Mouse (Mus musculus) B cell, adult 2 months (primary cell): Measurements from ENCODE around the gene Gm49325.

Experiments used
- DNase-seq, 2 experiments: peaks; one replicate each; pipeline ENCODE4 v3.0.0; 2022

Gene Gm49325

DNA sequence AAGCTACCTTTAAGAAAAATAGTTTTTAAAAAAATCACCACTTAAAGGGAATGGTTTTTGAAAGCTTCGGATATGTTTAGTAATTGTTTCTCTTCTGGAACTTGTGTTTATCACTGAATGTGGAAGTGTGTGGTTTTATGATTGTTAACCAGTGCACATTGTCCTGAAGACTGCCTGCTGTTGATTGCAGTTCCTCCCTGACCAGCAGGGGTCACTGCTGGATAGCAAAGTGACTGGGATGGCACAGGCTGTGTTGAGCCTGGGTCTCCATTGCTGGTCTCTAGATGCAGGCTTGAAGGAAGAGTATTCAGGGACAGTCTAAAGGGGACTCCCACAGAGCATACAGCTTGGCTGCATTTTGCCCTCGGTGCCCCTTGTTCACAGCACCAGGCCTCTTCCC lies 21.5 kb downstream of the Gm49325 start:
- DNase-seq = peak; percentile 89 to 90

DNA sequence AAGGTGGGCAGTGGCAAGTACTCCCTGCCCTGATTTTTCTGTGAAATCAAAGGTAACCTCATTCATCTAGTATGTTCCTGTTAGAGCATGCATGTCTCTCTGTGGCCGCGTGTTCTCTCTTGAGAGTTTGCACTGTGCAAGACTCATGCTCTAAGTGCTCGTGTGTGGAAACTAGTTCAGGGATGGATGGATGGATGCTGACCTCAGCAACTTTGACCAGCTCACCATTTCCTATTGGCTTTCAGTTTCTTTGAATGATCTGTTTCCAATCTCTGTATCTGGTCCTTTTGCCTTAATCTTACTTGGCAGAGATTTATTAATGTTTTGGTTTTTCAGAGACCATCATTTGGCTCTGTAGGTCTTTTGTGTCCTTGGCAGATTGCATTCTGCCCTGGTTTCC lies 23.2 kb downstream of the Gm49325 start:
- DNase-seq = no peak

DNA sequence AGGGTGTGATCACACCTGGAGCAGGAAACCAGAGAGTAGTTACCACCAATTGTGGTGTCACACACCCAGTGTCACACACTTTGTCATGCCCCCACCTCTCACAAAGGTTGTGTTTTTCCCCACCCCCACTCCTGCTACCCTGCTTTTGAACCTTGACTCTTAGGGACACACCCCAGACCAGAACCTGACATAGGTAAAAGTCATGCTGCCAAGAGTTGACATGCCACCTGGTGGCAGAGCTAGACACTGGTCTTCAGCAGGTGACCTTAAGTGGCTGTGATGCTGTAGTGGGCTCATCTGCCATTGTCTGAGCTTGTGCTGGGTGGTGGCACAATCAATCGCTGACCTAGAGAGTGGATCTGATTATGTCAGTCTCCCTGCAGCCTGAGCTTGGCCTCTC lies 24.0 kb downstream of the Gm49325 start:
- DNase-seq = peak; percentile 31 to 36

DNA sequence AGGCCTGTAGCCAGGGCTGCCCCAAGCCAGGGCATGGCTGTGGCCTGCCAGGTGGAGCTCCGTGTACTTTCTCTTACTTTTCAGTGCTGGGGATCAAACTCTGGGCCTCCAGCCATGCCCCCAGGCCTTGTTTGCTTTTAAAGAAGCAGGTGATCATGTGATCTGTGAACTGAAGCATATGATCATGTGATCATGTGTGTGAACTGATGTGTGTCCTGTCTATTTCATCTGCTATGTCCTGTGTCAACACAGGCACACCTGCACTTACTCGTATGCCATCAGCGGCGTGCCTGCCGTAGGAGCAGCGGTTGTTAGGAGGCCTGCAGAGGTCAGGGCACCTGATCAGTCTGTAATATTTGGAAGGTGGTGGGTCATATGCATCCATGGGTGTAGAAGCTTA lies 28.0 kb downstream of the Gm49325 start:
- DNase-seq = peak; percentile 53 to 64

DNA sequence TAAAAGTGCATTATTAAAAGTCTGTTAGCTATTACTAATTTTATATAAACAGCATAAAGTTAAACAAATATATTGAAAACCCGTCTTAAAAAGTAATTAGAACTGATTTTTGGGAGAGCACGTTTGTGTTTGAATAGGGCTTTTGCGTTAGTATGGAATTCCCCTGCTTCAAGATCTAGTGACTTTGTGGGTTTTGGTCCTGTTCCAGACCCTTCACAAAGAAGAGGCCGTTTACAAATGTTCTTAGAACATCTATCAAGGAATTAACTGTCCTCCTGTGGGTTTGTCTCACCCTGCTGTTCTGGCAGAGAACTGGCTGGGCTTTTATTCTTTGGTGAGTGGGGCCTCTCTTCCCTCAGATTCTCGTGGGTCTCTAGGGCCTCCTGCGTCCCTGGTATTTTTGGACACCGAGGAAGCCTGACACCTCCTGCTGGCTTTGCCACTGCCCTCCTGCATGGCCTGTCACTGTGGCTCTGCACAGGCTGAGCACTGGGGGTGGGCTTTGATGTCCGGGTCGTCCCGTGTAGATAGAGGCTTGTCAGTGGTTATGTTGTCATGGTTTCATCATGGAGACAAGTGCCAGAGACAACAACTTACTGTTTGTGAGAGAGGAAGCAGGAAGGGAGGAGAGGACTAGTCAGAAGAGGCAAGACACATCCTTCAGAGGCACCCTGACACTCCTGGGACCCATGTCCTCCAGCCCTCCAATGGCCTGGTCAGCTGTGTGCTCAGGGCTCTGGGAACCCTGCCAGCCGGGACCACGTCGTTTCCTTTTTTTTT lies 28.6 kb downstream of the Gm49325 start:
- peak; percentile 20 to 21 for DNase-seq

DNA sequence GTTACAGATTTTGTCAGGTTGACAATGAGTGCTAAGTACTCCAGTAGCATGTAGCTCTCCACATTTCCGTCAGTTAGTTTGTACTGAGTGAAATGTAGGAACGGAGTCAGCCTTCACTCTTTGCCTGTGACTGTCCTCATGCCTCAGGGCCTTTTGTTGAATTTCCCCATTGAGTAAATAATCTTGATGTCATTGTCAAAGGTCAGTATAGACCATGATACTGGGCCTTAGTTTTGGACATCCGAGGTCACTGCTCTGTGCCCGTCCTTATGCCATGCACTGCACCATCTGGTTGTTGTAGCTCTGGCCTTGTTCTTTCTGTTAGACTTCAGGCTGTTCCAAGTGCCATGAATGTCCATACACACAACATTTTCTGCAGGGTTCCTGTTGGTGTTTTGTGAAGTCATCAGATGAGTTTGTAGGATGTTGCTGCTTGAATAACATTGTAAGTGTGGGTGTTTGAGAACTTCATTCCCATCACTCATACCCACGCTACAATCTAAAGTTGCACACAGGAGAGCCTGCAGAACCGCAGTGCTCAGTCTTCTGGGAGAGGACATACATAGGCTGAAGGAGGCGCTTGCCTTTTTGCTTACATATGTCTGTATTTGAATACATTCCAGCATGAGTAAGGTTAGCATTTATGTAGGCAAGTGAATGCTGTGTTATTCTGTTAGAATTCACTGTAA lies 30.4 kb downstream of the Gm49325 start:
- no peak for DNase-seq

DNA sequence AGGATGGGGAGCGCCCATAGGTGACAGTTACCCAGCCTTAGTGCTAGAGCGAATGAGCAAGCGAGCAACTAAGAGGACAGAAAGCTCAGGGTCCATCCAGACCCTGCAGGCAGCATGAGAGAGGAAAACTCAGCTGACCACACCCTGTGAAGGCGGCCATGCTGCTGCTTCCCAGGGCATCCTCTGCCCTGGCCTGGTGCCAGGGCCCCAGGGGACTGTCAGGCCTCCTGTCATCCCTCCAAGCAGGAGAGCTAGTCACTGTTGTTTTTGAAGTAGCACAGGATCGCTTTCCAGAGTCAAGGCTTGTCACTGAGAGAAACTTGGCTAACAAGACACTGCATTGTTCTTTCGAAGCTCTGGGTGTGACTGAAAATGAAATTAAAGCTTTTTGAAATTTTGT lies 33.0 kb downstream of the Gm49325 start:
- no peak for DNase-seq

DNA sequence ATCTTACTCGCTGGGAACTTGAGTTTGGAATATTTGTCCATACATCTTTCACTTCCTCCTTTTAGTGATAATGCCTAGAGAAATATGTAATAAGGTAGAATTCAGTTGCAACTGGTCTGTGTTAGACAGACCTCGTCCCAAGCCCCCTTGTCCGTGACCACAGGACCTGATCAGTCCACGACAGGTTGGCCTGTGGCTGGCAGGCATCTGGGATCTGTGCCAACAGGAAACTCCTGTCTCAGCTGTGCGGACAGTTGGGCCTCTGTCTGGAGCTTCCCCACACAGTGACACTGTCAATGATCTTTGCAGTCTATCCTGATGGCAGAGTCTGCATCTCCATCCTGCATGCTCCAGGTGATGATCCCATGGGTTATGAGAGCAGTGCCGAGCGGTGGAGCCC lies 37.2 kb downstream of the Gm49325 start:
- DNase-seq = no peak

DNA sequence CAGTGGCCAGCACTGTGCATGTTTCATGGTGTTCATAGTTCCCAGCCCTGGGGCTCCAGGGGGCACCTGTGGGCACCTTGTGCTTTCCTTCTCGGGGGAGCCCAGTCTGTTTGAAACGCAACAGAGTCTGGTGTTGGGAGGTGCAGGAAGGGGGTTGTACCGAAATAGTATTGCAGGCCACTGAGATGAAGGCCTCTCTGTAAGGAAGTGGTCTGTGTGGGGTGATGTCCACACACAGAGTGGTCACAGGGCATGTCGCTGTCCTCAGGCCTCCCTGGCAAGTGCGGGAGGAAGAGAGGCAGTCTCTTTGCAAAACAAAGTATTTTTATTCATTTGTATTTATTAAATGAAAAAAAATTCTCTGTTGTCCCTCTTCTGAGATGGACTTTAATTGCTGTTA lies 39.6 kb downstream of the Gm49325 start:
- no peak for DNase-seq

DNA sequence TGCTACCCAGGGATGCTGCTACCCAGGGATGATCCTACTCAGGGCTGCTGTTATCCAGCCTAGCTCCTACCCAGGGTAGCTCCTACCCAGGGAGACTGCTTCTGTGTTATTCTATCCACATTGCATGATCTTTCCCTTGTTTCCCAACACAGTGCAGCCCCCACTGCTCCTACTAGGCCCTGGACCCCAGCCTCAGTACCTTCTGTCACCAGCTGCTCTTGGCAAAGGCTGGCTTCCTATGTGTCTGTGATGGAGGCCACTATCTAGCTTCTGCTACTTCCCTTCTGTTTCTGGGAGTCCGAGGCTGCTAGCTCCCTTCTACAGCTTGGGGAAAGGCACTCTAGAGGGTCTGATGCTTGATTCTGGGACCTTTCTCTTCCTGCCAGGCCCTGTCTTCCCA lies 41.5 kb downstream of the Gm49325 start:
- DNase-seq = no peak

DNA sequence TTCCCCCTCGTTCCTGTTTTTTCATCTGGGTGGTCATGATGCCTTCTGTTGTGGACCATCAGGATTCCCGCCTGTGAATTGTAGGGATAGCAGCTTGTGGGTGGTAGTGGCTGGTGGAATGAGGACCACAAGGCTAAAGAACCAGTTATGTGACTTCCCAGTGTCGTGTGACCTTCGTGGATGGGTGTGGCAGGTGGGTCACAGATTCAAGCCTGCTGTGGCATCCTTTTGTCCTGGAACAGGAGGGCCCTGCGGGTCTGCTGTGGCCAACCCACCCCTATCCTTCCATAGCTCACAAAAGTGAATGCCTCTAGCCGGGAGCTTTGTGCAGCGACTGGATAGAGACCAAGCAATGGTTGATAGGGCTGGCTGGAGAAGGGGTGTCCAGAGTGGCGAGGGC lies 41.9 kb downstream of the Gm49325 start:
- DNase-seq = no peak

DNA sequence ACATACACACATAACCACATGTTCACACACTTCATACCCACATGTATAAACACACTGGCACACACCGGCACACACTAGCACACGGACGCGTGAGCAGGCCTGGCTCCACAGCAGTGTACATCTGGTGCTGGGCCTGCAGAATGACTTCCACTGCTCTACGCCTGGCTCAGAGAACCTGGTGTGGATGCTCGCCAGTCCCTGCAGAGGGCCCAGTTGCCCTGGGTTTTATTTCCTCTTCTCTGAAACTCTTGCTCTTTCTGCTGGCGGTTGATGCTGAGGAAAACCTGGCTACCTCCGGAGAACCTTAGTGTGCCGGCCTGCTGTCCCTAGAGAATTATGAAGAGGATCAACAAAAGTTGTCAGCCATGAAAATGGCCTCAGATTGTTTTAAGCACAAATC lies 46.0 kb downstream of the Gm49325 start:
- DNase-seq = peak; percentile 48 to 59

DNA sequence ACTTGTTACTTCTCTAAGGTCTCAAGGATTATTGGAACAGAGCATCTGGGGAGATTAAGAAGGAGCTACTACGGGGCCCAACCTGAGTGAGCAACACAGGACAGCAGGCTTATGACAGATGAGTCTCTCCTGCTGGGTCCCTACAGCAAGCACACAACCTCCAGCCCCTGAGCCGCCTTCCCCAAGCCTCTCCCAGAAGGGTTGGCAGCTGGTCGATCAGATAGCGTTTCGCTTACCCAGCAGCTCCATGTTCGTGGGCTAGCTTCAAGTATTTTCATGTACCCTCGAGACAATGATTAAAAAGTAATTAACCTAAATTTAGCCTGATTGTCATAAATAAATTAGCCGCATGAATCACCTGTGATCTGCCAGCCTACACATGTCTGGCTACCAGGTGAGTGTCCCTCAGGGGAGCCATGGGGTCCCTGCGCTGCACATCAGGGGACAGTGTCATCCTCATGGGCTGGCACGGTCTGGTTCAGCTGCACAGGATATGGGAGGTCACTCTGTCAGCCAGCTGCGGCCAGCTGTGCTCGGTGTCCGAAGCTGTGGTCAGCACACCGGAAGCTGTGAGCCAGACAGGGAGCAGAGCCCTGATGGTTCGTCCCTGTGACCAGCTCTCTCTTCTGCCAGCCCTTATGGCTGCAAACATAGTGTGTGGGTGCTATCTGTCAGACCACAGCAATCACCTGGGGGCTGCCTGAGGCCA lies 52.4 kb downstream of the Gm49325 start:
- no peak for DNase-seq

DNA sequence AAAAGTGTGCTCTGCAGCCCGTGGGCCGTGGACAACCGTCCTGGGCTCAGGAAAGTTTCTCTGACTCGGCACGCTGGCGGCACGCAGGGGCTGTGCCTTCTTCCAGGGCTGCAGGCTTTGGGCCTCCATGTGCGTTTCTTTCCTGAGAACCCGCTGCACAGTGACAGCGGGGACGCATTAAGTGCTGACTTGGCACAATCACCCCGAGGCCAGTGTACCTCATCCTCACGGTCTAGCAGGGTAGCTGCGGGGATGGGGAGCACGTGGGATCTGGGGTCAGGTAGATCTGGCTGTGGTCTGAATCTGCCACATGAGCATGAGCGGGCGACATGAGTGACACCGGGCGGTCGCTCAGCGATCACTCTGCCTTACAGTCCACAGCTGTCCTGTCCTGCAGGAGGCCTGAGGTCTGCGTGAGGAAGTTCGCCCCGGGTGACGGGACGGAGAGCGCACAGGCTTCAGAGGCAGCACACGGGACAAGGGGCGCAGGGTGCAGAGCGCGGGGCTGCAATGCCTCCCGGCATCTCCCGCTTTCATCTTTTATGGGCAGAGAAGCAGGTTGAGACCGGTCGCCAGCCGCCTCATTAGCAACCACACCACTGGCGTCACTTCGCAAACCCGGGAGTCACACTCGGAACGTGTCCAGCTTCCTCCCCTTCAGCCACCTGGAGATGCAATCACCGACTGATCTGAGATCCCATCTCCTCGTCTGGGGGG lies 58.1 kb downstream of the Gm49325 start:
- DNase-seq = no peak

DNA sequence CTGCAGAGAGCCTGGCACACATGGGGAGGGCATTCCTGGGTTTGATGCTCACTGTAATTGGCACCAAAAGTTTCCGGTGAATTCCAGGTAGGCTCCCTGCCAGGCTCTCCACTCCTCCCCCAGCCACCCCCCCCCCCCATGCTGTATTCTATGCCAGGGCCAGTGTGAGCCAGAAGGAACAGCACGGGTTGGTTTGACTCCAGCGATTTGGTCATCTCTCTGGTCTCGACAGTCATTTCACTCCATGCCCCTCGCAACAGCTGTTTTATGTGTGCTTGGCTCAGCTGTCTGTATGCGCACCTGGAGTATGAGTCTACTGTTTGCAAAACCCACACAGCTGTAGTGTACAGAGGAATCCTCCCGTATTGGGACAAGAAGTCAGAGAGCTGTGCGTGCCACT lies 60.3 kb downstream of the Gm49325 start:
- DNase-seq = no peak

DNA sequence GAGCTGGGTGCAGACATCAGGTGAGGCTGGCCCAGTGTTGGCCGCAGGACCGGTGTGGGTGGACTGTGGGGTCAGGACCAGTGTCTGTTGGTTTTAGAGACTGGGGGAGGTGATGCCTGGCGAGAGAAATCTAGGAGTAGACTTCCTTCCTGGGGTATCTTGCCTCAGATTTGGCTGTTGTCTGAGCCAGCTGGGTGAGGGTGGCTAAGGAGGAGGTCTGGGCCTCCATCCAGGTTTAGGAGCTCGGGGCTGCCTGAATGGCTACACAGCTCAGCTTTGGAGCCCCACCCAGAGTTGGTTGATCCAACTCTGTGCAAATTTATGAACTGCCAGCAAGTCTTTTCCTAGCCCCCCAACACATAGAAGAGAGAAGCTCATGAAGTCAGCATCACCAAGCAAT lies 61.4 kb downstream of the Gm49325 start:
- no peak for DNase-seq

DNA sequence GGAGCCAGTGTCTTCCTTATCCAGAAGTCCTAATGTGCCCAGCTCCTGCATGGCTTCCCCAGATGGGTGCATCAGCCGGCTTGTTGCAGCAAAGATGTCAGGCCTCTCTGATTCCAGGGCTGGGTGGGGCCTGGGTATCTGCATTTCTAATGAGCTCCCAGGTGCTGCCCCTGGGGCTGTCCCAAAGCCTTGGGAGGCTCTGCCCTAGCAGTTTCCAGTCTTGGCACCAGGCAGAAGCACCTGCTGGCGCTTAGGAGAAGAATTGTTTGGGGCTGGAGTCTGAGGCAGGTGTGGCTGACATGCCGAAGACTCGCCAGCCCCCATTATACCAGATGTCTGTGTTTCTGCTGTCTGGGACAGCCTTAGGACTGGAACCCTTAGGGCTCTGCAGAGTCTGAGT lies 64.7 kb downstream of the Gm49325 start:
- no peak for DNase-seq

DNA sequence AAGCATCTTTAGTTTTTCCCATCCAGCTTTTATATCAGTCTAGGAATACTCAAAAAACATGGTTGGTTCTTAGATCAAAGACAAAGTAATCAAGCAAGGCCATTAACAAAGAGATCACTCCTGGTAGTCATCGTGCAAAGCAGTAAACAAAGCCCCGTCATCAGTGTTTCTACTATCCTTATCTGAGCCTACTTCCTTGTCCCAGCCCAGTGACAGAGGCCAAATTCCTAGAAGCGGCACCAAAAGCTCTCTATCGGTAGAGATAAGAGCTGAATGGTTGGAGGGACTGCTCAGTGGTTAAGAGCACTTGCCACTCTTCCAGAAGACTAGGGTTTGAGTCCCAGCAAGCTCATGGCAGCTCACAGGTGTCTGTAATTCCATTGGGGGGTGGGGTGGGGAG lies 65.5 kb downstream of the Gm49325 start:
- DNase-seq = no peak

DNA sequence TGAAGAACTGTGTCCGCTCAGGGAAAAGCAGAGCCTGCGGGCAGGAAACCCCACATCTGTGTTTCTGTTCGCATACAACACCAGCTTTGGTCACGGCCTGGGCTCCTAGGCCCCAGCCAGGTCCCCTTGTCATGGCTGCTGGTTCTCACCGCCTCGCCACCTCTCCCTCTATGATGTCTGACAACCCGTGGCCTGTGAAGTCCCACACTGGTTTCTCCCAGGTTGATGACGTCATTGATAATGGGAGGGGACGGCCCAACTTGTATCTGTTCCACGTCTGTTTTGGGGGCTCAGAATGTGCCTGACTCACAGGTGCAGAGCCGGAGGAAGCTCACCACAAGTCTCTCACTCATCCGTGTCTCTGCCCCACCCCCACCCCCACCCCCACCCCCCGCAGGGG lies 67.8 kb downstream of the Gm49325 start:
- DNase-seq = peak; percentile 73 to 80

DNA sequence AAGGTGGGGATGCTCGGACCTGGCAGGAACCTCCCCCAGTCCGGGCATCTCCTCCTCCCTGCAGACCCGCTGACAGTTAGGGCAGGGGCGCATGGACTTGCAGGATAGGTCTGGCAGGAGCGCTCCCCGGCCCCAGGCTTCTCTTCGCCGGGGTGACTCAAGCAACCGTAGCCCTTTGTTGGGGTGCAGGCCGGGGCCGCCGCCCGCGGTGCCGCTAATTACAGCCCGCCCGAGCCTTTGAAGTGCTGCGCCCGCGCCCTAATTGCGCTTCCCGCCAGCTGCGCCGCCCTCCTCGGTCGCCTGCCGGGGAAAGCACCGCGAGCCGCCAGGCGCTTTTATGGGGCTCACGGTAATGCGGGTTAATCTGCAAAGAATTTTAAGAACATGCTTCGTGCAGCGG lies 71.6 kb downstream of the Gm49325 start:
- DNase-seq = peak; percentile 54 to 57

DNA sequence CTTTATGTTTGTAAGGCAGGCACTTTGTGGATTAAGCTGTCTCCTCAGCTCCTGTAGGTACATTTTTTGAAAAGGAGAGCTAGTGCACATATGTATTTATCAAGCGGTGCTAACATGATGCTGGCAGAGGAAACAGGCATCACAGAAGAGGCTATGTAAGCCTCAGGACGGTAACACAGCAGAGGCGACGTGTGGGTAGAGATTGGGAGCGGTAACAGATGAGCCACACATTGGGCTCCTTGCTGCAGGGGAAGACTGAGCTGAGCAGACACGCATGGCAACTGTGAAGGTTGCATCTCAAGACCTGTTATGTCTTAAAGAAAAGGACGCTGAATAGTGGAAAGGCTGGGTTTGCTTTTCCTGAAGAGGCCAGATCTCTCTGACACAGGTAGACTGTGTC lies 77.0 kb downstream of the Gm49325 start:
- no peak for DNase-seq

DNA sequence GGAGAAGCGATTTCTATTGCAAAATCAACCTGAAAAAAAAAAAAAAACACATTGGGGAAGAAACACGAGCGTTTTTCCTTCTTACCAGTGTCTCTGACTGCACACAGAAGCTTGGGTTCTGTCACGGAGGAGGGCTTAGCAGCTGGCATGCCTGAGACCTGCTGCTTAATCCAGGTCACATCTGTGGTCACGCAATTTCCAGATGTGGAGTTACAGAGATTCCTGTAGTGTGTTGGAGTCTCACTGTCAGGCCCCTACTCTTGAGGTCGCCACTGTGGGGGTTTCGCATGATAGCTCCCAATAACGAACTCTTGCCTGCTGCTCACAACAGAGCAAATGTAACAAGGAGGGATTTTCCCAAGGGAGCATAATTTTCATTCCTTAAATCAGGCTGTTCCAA lies 78.2 kb downstream of the Gm49325 start:
- DNase-seq = no peak

DNA sequence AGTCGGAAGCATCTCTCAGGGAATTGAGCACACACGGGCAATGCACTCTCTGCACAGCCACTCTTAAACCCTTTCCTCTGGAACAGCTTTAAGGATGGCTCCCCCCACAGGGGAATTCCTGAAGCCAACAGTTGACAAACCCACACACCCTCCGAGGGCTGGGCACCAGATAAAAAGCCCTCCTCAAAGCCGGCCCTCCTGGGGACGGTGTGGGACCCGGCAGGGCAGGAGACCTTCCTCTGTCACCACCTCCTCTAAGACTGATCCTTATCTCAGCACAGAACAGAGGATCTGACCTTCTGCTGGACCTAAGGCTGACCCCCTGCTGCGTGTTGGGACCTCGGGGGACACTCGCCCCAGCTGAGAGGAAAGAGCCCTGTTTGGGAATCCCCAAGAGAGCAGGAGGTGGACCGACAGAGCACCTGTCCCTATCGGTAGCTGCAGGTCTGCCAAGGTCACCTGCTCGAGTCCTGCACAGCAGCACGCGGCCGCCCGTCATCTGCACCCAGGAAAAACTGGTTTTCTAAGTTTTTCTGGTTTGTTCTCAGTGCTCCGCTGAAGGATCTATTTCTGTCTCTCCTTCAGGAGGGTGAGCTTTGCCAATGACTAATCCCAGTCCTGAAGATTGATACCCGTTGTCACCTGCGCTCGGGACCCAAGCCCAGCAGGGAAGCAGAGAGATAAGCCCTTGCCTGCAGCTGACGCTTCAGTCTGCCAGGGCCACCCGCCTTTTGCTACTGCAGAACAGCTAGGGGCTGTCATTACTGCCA lies 80.1 kb downstream of the Gm49325 start, which contains the start of gene Tspear:
TSS of gene Tspear (plus strand) at position 675 of the 770 bp plus-strand sequence.
- DNase-seq = no peak
